Mouse (Mus musculus): Measurements from ENCODE around the gene Fbxw4.
A peak's percentile ranks its signal among the peaks of the same experiment; 100 is the strongest.

Fbxw4 gene

GRCm38 (mm10) chr19:45610823-45611222 lies 49.3 kb downstream of the Fbxw4 start:
- DNase-seq, result no peak

GRCm38 (mm10) chr19:45608648-45609339 lies 51.3 kb downstream of the Fbxw4 start:
- no peak for DNase-seq

DNA sequence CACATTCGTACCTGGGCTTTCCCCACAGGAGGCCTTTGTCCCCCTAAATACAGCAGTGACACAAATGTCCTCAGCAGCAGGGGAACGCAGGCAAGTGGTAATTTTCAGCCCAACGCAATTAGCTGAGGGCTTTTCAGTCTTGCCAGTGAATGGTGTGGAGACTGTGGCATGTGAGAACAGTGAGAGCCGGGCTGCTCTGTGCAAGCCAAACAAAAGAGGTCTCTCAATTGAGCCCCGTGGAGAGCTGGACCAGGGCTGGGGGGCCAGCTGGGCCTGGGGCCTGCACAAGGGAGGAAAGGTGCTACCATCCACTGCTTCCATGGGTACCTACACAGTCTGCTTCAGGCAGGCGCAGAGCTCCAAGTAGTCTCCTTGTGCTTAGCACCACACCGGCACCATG lies 52.6 kb downstream of the Fbxw4 start:
- DNase-seq, result no peak

DNA sequence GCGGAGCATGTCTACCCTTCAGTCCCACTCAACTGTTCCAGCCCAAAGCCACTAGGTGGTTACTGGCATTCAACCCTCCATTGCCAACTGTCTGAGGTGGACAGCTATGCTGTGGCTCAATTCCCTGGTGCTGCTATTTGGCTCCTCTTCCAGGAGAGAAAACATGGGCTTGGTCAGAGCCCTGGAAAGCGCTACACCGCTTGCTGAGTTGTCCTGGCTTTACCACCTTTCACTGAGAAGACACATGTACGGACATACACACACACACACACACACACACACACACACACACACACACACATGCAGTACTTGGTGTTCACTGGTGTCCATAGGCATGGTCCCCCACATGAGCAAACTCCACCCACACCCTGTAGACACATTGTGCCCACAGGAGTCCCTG lies 53.4 kb downstream of the Fbxw4 start:
- no peak for DNase-seq

DNA sequence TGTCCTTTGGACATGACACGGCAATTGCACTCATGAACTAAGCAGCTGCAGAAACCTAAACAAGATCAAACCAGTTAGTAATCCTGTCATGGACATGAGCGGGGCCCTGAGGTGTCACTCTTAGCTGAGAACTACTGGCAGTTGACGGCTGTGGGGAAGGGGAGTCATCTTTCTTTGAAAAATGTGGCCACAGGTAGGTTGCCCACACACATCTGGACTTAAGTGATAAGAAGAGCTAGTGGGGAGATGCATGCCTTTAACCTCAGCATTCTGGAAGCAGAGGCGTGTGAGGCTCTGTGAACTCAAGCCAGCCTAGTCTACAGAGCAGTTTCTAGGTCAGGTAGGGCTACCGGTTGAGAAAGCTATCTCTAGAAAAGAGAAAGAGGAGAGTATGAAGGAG lies 57.5 kb downstream of the Fbxw4 start:
- DNase-seq, result no peak

DNA sequence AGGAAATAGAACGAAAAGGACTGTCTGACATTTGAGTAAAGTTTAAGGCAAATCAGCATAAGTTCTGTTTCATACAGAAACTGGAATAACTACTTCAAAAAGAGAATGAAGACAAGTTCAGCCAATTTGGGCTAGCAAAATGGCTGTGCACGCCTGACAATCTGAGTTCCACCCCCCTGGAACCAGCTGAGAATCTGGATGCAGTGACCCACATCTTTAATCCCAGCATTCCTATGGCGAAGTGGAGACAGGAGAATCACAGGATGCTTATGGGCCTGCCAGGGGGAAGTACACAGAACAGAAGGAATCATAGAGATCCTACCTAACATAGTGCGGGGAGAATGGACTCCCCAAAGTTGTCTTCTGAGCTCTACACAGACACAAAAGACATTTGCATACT lies 63.0 kb downstream of the Fbxw4 start:
- no peak for DNase-seq

DNA sequence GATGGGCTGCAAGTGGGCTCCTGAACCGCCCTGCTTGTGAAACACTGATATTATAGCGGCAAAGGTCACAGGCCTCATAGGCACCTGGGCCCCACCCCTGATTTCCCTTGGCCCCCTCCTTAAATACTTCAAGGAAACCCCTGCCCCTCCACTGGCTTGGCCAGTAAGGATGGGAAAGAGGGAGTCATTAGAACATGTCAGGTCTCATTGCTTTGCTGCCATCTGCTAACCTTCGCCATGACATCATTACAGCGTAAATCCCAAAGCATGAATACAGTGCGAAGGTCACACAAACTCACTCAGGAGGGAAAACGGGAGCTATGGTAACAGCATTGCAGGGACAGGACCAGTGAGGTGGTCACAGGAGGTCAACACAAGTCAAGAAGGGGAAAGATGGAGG lies 63.7 kb downstream of the Fbxw4 start:
- DNase-seq, result no peak

- no peak for DNase-seq
These were observed 64.1 kb downstream of the Fbxw4 start for GRCm38 (mm10) chr19:45596019-45596418.

DNA sequence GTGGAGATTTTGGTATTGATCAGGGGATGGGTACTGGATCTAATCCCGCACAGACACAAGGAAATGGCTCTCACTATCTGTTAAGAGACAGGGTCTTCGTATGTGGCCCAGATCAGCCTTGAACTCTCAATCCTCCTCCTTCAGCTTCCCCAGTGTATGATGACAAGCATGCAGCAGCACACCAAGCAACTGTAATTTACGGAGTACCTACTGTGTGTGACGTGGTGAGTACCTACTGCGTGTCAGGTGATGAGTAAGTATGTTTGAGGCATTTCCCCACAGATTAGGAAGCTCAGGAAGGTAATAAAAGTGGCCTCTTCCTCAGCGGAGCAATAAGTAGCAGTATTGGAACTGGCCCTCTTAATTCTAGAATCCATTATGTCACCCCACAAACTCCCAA lies 64.6 kb downstream of the Fbxw4 start:
- DNase-seq, result no peak

DNA sequence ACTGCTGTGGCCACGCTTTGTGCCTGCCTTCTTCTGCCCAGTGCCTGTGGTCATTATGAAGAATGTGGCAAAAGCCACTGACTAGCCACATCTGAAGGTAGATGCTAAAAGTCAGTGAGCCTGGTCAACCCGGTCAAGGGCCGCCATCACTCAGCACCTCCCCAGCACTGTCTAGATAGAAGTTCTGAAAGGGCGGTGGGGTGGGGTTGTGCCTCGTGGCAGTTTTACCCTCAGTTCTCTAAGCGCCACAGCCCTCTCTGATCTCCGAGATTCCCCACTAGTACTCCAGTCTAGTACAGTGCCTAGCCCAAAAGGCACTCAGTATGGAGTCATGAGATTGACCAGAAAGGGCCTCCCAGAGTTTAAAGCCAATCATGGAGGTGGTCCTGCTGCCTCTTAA lies 66.0 kb downstream of the Fbxw4 start:
- no peak for DNase-seq

DNA sequence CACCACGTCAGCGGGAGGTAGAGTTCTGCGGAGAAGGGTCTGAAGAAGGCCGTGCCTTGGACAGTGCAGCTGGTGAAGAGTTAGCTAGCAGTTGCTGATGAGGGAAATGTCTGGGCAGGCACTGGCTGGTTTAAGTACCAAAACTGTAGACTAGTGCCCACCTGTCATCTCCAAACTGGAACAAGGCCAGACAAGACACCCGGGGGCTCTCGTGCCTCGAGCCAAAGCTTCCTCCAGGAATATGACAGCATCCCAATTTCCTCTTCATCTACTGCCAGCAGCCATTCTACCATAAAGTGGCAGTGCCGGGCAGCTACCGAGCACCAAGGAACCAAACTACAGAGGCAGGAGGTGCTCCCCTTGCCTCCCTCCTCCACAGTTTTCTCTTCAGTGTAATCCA lies 67.2 kb downstream of the Fbxw4 start:
- DNase-seq, result no peak

DNA sequence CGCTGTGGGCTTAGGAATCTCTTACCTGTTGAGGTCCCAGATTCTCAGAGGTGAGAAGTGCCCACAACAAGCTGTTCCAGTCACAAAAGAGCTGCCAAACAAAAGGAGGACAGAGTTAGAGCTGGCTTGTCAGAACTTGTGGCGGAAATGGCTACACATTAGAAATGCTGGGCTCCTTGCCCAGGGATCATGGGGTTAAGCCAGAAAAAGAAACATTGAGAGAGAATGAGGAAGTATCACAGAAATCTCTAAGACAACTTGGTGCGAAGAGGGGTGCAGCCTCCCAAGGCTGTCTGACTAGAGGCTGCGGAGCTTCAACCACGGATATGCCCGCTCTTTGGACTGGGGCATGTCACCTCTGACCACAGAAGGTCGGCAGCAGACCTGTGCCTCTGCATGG lies 68.4 kb downstream of the Fbxw4 start:
- peak; percentile 69 to 87 for DNase-seq

DNA sequence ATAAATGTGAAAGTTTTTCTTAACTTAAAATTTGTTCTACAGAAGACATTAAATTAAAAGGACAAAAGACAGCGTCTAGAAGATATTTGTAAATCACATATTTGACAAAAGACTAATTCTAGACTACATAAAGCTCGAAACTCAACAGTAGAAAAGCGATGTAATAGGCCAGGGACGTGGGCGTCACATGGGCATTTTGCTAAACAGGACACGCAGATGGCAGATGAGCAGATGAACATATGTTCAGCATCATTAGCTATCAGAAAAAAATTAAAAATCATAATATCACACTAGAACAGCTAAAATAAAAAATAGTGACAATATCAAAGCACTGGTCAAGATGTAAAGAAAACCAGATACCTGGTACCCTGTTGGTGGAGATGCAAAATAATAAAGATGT lies 70.4 kb downstream of the Fbxw4 start:
- no peak for DNase-seq

DNA sequence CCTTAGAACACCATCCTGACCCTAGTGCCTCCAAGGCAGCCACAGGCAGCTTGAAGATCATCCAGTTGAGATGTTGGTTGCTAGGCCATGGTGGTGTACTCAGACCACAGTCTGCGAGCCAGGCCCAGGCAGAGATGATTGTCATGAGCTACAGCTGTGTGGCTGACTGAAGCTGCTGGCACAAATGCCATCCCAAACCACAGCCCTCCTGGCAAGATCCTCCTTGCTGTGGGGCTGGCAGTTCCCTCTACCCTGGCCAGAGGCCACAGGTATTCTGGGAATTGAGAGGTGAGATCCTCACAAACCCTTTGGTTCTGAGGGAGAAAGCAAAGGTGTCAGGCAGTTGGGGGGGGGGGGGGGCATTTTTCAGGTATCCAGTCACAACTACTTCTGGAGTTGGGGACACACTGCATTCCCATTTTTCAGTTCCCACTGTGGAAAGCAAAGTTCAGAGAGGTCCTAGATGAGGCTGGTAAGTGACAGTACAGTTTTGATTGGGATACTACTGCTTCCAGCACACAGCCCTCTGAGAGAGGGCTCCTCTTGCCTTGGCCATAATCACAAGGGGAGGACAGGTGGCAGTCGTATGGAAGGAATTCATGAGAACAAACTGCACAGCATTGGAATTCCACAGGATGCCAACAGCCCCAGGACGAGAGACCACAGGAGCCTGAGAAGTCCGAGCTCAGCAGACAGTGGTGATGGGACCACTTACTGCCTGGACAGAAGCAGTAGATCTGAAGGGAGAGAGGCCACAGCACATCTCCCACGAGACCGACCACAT lies 72.4 kb downstream of the Fbxw4 start:
- no peak for DNase-seq

GRCm38 (mm10) chr19:45586850-45587249 lies 73.3 kb downstream of the Fbxw4 start:
- DNase-seq, result no peak

DNA sequence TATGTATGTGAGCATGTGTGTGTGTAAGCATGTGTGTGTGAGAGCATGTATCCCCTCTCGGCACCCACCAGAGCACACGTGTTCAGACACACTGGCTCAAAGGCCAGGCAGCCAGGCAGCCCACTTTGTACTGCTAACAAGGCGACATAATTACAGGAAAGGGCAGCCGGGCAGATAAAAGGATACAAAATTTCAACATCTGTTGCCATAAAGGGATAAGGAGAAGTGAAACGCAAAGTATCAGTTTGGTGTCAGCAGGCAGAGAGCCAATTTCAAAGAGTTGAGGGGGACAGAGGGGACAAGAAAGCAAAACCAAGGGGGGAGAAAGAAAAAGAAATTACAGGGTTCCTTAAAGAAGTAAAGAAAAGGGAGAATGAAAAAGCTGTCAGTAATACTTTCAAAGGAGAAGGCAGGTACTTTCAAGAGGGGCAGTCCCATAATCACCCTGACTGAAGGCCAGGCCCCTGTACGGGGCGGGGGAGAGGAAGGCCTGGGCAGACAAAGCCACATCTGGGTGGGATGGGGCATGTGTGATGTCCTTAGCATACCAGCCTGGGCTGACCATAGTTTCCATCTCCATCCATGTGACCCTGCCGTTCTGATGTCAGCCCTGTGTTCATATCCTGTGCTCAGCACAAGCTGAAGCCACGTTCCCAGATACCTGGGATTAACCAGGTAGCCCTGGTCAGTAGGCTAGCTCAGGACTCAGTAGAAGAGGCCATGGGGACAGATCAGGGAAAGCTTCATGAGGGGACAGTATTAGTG lies 75.1 kb downstream of the Fbxw4 start:
- no peak for DNase-seq

DNA sequence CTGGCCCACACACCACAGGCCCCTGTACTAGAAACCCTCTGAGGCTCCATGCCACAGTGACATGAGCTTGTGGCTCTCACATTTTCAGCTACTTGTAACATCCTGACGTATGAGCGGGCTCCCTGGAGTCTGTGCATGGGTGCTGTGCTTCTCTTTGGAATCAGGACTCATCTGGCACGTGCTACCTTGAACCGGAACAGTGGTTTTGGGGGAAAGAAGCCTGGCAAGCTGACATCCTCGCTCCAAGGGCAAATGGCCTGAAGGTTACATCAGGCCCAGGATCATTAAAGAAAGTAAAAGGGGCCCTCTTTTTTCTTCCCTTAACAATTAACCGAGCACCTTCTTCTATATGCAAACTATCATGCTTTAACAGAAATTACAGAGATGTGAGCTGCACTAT lies 77.0 kb downstream of the Fbxw4 start:
- DNase-seq, result no peak

DNA sequence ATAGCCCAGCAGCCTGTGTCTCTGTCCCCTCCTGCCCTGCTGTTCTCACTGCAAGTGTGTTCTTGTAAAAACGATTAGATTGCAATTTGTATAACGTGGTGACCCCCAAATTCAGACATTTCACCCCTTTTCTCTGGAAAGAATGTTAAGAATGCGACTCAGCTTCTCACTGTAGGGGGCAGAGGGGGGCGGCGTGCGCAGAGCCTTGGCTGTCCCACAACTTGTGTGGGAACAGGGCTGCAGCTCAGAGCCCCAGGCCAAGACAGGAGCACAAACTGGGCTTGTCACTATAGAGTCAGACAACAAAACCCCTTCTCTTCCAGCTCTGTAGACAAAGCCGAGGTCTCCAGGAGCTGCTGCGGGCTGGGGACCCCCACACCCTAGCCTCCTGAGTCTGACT lies 78.0 kb downstream of the Fbxw4 start:
- no peak for DNase-seq

DNA sequence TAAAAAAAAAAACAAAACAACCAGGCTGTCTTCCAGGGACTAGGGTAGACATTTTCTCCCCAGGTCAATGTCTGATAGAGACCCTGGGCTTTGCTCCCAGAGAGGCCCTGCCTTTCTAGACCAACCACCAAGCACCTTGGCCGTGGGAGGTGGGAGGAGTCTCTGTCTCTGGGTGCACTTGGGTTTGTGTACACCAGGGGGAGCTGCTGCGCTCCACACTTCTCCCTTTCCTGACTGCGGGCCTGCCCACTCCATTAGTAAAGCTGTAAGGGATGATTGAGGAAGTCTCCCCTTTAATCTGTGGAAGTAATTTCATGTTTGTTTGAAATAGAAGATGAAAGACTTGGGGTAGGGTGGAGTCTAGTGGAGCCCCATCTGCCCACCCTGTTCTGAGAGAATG lies 78.9 kb downstream of the Fbxw4 start:
- peak; percentile 37 to 72 for DNase-seq

GRCm38 (mm10) chr19:45580235-45580634 lies 79.9 kb downstream of the Fbxw4 start:
- DNase-seq, result no peak

GRCm38 (mm10) chr19:45579416-45579815 lies 80.7 kb downstream of the Fbxw4 start:
- DNase-seq, result no peak

DNA sequence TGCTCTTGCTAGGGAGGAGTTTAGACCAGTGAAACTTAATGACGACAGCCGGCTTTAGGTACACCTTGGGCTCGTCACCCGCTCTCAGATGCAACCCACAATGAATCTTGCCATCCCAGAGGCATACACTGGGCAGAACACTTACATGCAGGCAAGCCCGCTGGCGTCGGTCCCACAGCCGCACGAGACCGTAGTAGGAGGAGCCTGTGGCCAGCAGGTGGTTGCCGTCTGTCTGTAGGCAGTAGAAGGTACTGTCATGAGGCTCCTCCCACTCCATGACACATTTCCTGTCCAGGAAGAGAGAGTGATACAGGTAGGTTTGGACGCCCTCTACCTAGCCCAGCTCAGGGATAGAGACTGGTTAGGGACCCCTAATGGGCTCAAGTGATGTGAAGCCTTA lies 81.1 kb downstream of the Fbxw4 start:
- DNase-seq, result peak in 1 of 2 experiments; percentile 19

- no peak for DNase-seq
These were observed 82.9 kb downstream of the Fbxw4 start for GRCm38 (mm10) chr19:45577141-45577750.

Data from kidney, postnatal 36 days (tissue).